Mouse (Mus musculus) Patski (cell line): ENCODE results near the gene Hrc. TPM values are rescaled to one million over a fixed set of nuclear protein-coding genes. Genes with fewer than 3 reads are reported as not detected.

Experiments used
- ATAC-seq: fragments of 100-300 bp; one replicate; pipeline ENCODE4 v1.8.0; 2021
- CTCF ChIA-PET: fragments of 350-600 bp; sonication (Branson Sonifier 250); formaldehyde crosslinking; loops from one replicate; lab custom pipeline; 2022; ENCODE audit warnings: inconsistent platforms; lab: Charles Lee
- POLR2A ChIA-PET: fragments of 350-600 bp; sonication (Branson Sonifier 250); formaldehyde crosslinking; loops from one replicate; lab custom pipeline; 2022; ENCODE audit warnings: antibody characterized with exemption, inconsistent platforms; lab: Charles Lee
- DNase-seq: peaks from one replicate; pipeline ENCODE4 v3.0.0-alpha.2; 2011; ENCODE audit warnings: low read depth, low spot score
- H3K27me3 ChIP-seq: fragments of 371-371 bp; one replicate; pipeline ENCODE4 v1.5.1; 2021
- CTCF ChIP-seq: fragments of 100-300 bp; IDR thresholded peaks from one replicate; pipeline ENCODE4 v1.5.1; 2021
- in situ Hi-C: fragments of 300-500 bp; cut with MboI; formaldehyde crosslinking; loops from 3 replicates; pipeline ENCODE4 v1.11.1; 2018; ENCODE audit warnings: low pct_unique_long_range_greater_than_20kb, mixed read lengths
- polyA plus RNA-seq: library from polyadenylated mRNA; unstranded; gene quantifications from one replicate; pipeline ENCODE4 v1.2.3, GENCODE M21; 2021

Gene Hrc
- polyA plus RNA-seq, 1 experiment from 2014 or later = 0.06 TPM

DNA sequence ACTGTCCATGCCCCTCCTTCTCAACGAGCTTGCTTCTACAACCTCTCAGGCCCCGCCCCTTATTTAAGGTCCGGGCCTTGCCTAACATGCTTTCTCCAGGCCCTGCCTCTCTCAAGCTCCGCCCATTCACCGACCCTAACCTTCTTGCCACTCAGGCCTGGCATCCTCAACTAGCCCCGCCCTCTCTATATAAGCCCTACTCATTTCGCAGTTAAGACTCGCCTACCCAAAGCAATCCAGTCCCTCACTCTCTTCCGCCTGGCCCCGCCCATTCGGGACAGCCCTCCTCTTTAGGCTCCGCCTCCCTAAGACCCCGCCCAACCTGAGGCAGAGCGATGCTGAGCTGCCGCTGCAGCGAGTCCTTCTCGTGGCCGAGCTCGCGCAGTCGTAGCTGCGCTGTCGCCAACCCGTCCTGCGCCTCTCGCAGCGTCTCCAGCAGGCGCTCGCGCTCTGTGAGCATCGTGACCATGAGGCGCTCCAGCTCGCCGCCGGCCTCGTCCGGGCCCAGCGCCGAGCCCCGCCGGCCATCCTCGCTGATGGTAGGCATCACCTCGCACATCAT, 26.2 kb downstream of the Hrc start:
- peak; percentile 76 for ATAC-seq
- TF ChIP-seq CTCF = no peak
- in situ Hi-C loops = no loop called here
- POLR2A ChIA-PET = interaction anchor here (1.0 kb wide), 1 partner anchor 62 kb away, joined by 3 read pairs; no protein-coding TSS in a partner anchor
- DNase-seq = peak; percentile 37
- CTCF ChIA-PET = interaction anchor here (2.3 to 3.0 kb wide), 2 partner anchors 20 to 84 kb away, joined by 8 to 10 read pairs; partner anchors contain the start of gene Slc6a21
- H3K27me3 ChIP-seq = no peaks in the 10 kb centered on the region

DNA sequence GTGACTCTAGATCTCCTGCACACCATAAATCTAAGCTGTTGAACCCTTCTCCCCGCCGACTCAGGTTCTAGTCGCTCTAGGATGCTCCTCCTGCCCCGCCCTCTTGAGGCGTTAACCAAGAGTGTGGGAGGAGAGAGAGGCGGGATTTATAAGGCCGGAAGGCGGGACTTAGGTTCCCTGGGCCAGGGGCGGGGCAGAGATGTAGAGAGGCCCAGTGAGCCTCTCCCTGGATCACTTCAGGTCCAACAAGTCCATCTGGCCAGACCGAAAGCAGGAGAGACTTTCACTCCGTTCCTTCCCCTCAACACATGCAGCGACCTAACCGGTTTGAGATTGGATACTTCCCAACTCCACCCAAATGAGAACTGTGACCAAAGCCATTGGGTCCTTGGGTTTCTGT, 27.7 kb downstream of the Hrc start:
- no peaks in the 10 kb centered on the region for H3K27me3 ChIP-seq
- ChIA-PET CTCF (no interaction called here), POLR2A (no interaction called here)
- ATAC-seq (no peak), DNase-seq (no peak)
- no peak for TF ChIP-seq CTCF
- in situ Hi-C loops = no loop called here

DNA sequence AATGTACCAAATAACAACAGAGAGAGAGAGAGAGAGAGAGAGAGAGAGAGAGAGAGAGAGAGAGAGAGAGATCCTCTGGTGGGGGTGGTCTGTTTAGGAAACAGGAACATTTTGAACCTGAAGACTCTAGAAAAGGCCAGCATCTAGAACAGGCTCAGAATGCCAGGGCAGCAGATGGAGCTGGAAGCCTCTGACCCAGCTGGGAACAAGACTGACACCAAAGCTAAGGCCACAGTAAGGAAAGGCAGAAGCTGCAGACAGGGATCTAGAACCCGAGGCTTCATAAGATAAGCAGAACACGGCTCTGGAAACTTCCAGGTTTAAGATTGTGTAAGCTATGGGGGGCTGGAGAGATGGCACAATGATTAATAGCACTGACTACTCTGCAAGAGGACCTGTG, 28.9 kb downstream of the Hrc start:
- no peak for TF ChIP-seq CTCF
- ATAC-seq (no peak), DNase-seq (no peak)
- POLR2A ChIA-PET = no interaction called here
- CTCF ChIA-PET = no interaction called here
- in situ Hi-C loops = no loop called here
- no peaks in the 10 kb centered on the region for H3K27me3 ChIP-seq

DNA sequence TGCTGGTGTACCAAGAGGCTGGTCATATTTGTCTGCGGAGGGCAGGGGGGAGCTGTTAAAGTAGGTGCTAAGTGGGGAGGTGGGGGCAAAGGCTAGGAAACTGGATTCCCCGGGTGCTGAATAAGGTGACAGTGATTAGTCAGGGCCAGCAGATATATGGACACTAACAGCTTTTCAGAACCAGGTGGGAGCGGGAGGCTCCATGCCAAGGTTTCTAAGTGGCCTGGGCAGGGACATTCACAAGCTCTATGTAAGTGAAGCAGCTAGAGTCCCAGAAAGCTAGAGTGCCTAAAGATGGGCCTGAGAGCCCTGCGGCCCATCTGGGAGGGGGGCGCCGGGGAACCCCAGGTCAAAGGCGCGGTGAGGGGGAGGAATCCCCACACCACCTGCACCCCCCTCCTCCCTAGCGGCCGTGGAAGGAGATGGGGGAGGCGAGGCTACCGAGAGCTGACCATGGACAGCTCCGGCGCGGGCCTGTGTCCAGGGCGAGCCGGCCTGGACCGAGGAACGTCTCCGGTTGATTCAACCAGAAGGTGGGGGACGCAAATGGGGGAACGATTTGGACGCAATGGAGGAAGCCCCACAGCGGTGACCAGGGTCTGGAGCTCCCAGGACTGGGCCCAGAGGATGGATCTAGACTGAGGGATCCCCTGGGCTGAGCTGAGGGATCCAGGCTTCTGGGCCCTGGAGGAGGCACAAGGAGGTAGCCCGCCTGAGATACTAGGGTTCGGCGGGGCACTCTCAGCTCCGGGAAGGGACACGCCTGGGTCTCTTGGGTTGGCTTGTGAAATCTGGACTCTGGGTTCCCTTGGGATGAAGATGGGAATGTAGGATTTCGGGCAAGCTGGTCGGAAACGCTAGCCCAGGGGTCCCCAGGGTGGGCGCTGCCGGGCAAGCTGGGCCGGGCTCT, 30.9 kb downstream of the Hrc start:
- ATAC-seq = no peak
- TF ChIP-seq CTCF = no peak
- no peak for DNase-seq
- H3K27me3 ChIP-seq = no peaks in the 10 kb centered on the region
- in situ Hi-C loops = no loop called here
- POLR2A ChIA-PET = interaction anchor here (0.7 to 1.3 kb wide), 2 partner anchors 16 to 33 kb away, joined by 3 read pairs; no protein-coding TSS in a partner anchor
- CTCF ChIA-PET = interaction anchor here (0.8 to 1.7 kb wide), 4 partner anchors 10 to 89 kb away, joined by 3 to 5 read pairs (median 4); partner anchors contain the start of gene Slc6a21

DNA sequence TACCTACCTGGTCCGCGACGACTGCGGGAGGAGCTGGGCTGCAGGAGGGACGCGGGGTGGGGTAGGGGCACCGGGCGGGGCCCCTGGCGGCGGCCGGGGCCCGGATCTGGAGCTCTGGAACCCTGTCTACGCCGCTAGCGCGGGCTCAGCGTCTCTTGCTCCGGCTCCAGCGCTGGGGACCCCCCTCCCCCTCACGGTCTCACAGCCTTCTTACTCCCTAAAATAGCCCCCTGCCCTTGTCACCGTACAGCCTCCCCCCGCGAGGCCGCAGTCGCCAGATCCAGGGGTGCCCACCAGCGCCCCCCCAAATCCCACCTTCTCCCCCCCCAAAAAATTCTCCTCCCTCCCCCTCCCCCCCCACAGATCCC, 31.5 kb downstream of the Hrc start, which contains the start of gene Ppfia3:
Gene Ppfia3 (minus strand): TSS at position 368 of the 368 bp plus-strand sequence.
- in situ Hi-C loops = no loop called here
- H3K27me3 ChIP-seq = no peaks in the 10 kb centered on the region
- no peak for TF ChIP-seq CTCF
- ChIA-PET CTCF (interaction anchor here (0.9 to 1.7 kb wide), 3 partner anchors 10 to 89 kb away, joined by 3 to 5 read pairs (median 4); partner anchors contain the start of gene Slc6a21), POLR2A (interaction anchor here (0.7 to 1.3 kb wide), 2 partner anchors 15 to 34 kb away, joined by 3 read pairs; no protein-coding TSS in a partner anchor)
- ATAC-seq = no peak
- DNase-seq = no peak

DNA sequence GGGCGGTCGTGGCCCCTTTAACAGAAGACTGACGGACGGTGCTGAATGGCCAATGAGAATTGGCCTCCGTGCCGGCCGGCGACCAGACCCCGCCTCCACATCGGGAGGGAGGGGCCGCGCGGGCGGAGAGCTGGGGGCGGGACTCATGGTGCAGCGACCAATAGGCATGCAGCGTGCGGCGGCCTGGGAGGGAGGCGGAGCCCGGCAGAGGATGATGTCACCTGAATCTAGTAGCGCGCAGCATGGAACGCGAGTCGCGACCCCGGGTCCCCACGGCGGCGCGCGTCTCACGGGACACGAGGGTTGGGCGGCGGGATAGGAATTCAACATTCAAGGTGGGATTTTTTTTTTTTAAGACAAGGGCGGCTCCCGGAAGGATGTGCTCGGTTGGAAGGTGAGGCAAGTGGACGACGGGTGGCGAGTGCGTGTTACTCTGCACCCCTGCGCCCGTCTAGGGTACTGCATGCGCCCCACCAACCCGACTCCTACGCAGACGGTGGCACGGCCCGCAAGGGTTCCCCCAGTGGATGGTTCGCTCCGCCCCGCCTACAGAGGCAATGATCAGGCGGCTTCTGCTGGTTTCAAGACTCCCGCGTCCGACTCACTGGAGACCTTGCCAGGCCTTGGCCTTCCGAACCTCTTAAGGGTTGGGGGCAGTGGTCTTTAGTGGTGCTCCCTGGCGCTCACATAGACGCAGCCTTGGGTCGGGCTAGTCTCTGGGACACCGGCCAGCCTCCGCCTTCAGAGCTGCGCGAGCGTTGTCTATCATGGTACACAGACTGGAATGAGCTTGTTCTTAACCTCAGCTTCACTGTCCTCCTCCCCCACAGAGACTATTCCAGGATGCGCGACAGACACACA, 32.2 kb downstream of the Hrc start:
- peak; percentile 71 for ATAC-seq
- in situ Hi-C loops = no loop called here
- DNase-seq = peak; percentile 74
- ChIA-PET CTCF (interaction anchor here (1.0 to 1.2 kb wide), 2 partner anchors 26 to 90 kb away, joined by 4 read pairs; partner anchors contain the start of gene Slc6a21), POLR2A (no interaction called here)
- TF ChIP-seq CTCF = no peak
- H3K27me3 ChIP-seq = no peaks in the 10 kb centered on the region

DNA sequence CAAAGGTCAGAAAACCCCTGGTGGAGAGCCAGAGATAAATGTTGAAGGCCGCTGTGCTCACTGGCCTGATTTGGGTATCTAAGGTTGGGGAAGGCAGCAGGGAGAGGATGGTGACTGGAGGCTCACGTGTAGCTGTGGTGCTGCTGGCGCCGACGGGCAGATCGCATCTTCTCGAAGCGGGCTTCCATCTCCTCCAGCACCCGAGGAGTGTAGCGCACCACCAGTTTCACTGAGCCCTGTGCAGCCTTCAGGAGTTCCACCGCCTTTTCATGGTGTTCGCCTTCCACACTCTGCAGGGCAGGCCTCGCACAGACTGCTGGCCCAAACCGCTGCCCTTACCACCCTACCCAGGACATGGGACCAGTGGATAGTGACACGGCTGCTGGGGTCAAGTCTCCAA, 33.1 kb downstream of the Hrc start:
- in situ Hi-C loops = no loop called here
- no peak for TF ChIP-seq CTCF
- ATAC-seq (no peak), DNase-seq (no peak)
- POLR2A ChIA-PET = no interaction called here
- H3K27me3 ChIP-seq = no peaks in the 10 kb centered on the region
- CTCF ChIA-PET = interaction anchor here (1.0 kb wide), 1 partner anchor 25 kb away, joined by 4 read pairs; no protein-coding TSS in a partner anchor

DNA sequence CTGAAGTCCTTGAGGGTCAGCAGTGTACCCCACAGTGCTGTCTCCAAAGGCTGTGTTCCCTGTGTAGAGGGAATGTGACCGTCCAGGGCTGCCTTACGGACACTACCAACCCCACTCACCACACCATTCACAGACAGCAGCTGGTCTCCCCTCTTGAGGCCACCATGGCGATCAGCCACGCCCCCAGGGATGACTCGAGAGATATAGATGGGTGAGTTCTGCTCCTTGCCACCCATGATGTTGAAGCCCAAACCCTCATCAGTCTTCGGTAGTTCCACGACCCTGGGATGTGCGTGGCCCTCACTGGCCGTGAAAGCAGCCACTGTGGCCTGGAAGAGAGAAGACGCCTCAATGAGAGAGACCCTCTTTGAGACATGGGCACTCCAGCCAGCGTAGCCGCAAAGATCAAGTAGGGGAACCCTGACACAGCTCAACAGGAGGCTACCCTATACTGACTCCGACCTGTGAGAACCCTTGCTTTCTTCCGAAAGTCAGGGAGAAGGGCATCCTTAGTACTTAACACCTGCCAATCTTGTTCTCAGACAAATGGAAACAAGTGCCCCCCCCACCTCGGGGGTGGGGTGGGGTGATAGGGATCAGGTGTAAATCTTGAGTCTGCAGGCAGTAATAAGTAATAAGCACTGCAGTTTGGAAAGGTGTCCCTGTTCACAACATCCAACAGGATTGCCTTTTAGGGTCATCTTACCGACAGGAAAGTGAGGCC, 34.1 kb downstream of the Hrc start:
- ChIA-PET CTCF (interaction anchor here (1.0 kb wide), 1 partner anchor 69 kb away, joined by 5 read pairs; no protein-coding TSS in a partner anchor), POLR2A (no interaction called here)
- DNase-seq (no peak), ATAC-seq (no peak)
- H3K27me3 ChIP-seq = no peaks in the 10 kb centered on the region
- in situ Hi-C loops = no loop called here
- no peak for TF ChIP-seq CTCF

DNA sequence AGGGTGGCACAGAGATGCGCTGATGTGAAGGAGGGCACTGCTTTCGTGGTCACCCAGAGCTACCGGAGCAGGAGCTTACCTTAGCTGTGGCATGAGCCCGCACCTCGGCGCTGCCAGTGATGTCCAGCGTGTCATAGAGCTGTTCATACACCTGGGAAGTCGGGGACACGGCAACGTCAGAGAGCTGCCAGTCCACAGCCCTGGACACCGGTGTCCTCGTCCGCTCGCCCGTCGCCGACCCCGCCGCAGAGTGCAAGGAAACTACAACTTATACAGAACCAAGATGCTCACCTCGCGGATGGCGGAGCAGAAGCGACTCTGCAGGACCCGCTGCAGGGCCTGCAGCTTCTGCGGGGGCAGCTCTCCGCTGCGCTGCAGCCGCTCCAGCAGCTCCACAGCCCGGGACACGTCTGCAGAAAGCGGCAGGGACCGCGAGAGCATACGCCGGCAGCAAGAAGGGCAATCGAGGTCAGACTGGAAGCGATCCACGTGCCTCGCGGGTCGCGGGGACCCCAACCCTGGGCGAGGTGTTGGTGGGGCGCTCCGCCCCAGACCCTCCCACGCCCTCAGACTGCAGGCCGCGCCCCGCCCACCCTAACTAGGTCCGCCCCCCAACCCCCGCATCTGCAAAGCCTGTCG, 34.9 kb downstream of the Hrc start:
- in situ Hi-C loops = no loop called here
- POLR2A ChIA-PET = no interaction called here
- TF ChIP-seq CTCF = no peak
- CTCF ChIA-PET = interaction anchor here (1.0 kb wide), 1 partner anchor 70 kb away, joined by 5 read pairs; no protein-coding TSS in a partner anchor
- no peaks in the 10 kb centered on the region for H3K27me3 ChIP-seq
- DNase-seq (no peak), ATAC-seq (no peak)
